Mouse (Mus musculus): Measurements from ENCODE around the gene Ablim2. TPM values are rescaled to one million over a fixed set of nuclear protein-coding genes. Genes with fewer than 3 reads are reported as not detected.

Ablim2 gene
- total RNA-seq, 2 experiments from 2014 or later, result 20.7 to 21.0 TPM

Other genes starting within 250 kb of the Ablim2 start
- gene Cpz, start 232.2 kb upstream of the Ablim2 start, total RNA-seq (2021), result 1 to 10 TPM in 1 of 2 experiments, under 1 TPM in 1; 0.60 to 1.0 TPM
- gene Trmt44, start 182.8 kb upstream of the Ablim2 start, total RNA-seq (2021), result 1 to 10 TPM; 1.8 to 2.5 TPM
- 10 to 100 TPM; 28.0 to 28.6 TPM for gene Acox3, start 174.8 kb upstream of the Ablim2 start, total RNA-seq (2021)
- 100 to 1,000 TPM; 105 to 136 TPM for gene Htra3, start 78.1 kb upstream of the Ablim2 start, total RNA-seq (2021)
- 1 to 10 TPM; 7.0 to 9.9 TPM for gene Sh3tc1, start 17.9 kb upstream of the Ablim2 start, total RNA-seq (2021)
- gene Afap1, start 135.4 kb downstream of the Ablim2 start, total RNA-seq (2021), result 10 to 100 TPM; 20.8 to 20.9 TPM

Measured in heart, postnatal 36 days (tissue).